Mouse (Mus musculus) adrenal gland, adult 8-10 months (tissue): Measurements from ENCODE around the gene Egfem1. TPM values are rescaled to one million over a fixed set of nuclear protein-coding genes. Genes with fewer than 3 reads are reported as not detected.

Experiments used
- DNase-seq: peaks from one replicate; pipeline ENCODE4 v3.0.0; 2022
- total RNA-seq, 4 experiments: library from RNA; stranded (reverse); gene quantifications; 2 replicates each; pipeline ENCODE4 v1.2.4; 2022

The Egfem1 gene
- total RNA-seq, 4 experiments from 2014 or later = 0.18 to 0.21 TPM; not detected in 2

- DNase-seq = no peak
Observed at GRCm38 (mm10) chr3:29135176-29136064, 53.6 kb downstream of the Egfem1 start.

GRCm38 (mm10) chr3:29136065-29136955, 54.5 kb downstream of the Egfem1 start:
- no peak for DNase-seq

- no peak for DNase-seq
Observed at GRCm38 (mm10) chr3:29168401-29168800, 86.6 kb downstream of the Egfem1 start.

- no peak for DNase-seq
Observed at GRCm38 (mm10) chr3:29169003-29169402, 87.2 kb downstream of the Egfem1 start.

- DNase-seq = no peak
Observed at GRCm38 (mm10) chr3:29176991-29177390, 95.2 kb downstream of the Egfem1 start.

- DNase-seq = no peak
Observed at GRCm38 (mm10) chr3:29182988-29183387, 101.2 kb downstream of the Egfem1 start.

GRCm38 (mm10) chr3:29183615-29184198, 101.9 kb downstream of the Egfem1 start:
- no peak for DNase-seq

- DNase-seq = no peak
Observed at GRCm38 (mm10) chr3:29184486-29185241, 102.8 kb downstream of the Egfem1 start.

GRCm38 (mm10) chr3:29190263-29190662, 108.4 kb downstream of the Egfem1 start:
- DNase-seq = no peak

GRCm38 (mm10) chr3:29197727-29198512, 116.1 kb downstream of the Egfem1 start:
- no peak for DNase-seq

GRCm38 (mm10) chr3:29200601-29201000, 118.8 kb downstream of the Egfem1 start:
- no peak for DNase-seq

- DNase-seq = no peak
Observed at GRCm38 (mm10) chr3:29202536-29202935, 120.7 kb downstream of the Egfem1 start.

- DNase-seq = no peak
Observed at GRCm38 (mm10) chr3:29222414-29222813, 140.6 kb downstream of the Egfem1 start.

- no peak for DNase-seq
Observed at GRCm38 (mm10) chr3:29229712-29230111, 147.9 kb downstream of the Egfem1 start.

GRCm38 (mm10) chr3:29235477-29235876, 153.7 kb downstream of the Egfem1 start:
- DNase-seq = no peak

GRCm38 (mm10) chr3:29236517-29236916, 154.7 kb downstream of the Egfem1 start:
- DNase-seq = no peak

GRCm38 (mm10) chr3:29243600-29243999, 161.8 kb downstream of the Egfem1 start:
- no peak for DNase-seq

GRCm38 (mm10) chr3:29291633-29292032, 209.8 kb downstream of the Egfem1 start:
- DNase-seq = no peak

GRCm38 (mm10) chr3:29292251-29292650, 210.4 kb downstream of the Egfem1 start:
- no peak for DNase-seq

- no peak for DNase-seq
Observed at GRCm38 (mm10) chr3:29293230-29293629, 211.4 kb downstream of the Egfem1 start.

GRCm38 (mm10) chr3:29342223-29342791, 260.5 kb downstream of the Egfem1 start:
- DNase-seq = no peak
